Mouse (Mus musculus) layer of hippocampus, adult 11-12 months (tissue): ENCODE measurements around the gene Cntd1.
"Not testable (repeated sequence)": the region's sequence is repeated elsewhere in the genome, so short reads cannot be mapped to it uniquely, and the experiment has no call there.

ENCODE experiments used
- DNase-seq: peaks from one replicate; pipeline ENCODE4 v3.0.0; 2022; ENCODE audit warnings: low spot score

The Cntd1 gene

GRCm38 (mm10) chr11:101330961-101331360 lies 52.1 kb downstream of the Cntd1 start:
- not testable (repeated sequence) for DNase-seq

- no peak for DNase-seq
These were observed 53.7 kb downstream of the Cntd1 start for GRCm38 (mm10) chr11:101332537-101332936.

GRCm38 (mm10) chr11:101334023-101334422 lies 55.2 kb downstream of the Cntd1 start:
- DNase-seq = no peak

GRCm38 (mm10) chr11:101334516-101334915 lies 55.7 kb downstream of the Cntd1 start:
- no peak for DNase-seq

- no peak for DNase-seq
These were observed 56.9 kb downstream of the Cntd1 start for GRCm38 (mm10) chr11:101335685-101336084.

GRCm38 (mm10) chr11:101338123-101338760 lies 59.4 kb downstream of the Cntd1 start:
- DNase-seq = no peak
